Mouse (Mus musculus) spleen, adult 12 weeks (tissue): ENCODE measurements around the gene Anapc11.
"Not testable (repeated sequence)": the region's sequence is repeated elsewhere in the genome, so short reads cannot be mapped to it uniquely, and the experiment has no call there.

Source experiments
- DNase-seq: peaks from one replicate; pipeline ENCODE4 v3.0.0; 2022; ENCODE audit warnings: low spot score

The Anapc11 gene

DNA sequence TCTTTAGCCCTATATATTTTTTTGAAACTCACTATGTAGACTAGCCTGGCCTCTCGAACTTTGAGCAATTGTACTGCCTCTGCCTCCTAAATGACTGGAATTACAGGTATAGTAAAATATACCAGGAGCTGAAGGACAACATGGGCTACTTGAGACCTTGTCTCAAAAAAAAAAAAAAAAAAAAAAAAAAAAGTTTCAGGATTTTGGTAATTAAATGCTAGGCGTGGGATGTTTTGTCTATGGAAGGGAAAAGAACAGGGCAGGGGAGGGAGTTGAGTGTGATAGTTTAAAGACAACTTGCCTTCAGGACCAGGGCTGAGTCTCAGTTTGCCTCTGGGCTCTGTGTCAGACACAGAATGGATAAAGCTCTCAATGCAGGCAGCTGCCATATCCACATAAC lies 23.2 kb upstream of the Anapc11 start:
- DNase-seq = no peak

DNA sequence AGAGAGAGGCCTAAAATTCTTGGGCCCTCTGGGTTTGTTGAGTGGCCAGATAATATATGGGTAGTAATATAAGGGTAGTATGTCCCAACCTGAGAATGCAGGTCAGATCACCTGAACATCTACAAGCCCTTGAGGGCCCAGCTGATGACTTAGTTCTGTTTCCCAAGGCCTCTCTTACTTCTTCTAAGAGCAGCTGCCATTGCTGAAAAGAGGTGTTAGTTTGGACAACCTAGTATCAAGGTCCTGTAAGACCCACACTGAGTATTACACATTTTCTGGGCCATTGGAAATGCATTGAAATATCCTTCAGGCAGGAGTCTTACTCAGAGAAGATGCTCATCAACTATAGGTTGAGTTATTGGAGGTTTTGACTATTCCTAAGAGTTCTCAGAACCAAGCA lies 22.3 kb upstream of the Anapc11 start:
- no peak for DNase-seq

DNA sequence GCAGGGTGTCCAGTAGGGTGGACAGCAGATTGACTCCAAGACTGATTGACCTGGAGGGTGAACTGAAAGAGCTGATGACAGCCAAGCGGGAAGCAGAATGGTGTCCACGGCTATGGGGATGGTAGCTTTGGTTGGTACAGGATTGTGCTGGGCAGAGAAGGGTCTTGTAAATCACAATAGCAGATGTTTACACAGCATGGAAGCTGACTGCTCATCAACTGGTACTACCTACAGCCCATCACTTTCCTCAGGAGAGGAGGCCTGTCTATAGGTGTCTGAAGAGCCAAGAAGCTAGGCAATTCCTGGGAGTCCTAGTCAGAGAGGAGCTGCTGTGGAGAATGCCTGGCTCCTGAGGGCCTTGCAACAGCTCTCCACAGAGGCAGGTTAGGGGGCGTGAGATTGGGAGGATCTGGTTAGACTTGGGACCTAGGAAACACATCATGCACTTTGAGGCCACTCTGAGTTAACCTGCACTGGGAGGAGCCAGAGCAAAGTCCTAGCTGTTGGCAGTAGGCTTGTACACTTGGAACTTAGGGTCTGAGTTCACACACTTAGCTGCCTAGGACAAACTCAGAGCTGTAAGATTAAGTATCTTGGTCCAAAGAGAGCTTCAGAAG lies 21.7 kb upstream of the Anapc11 start:
- no peak for DNase-seq

DNA sequence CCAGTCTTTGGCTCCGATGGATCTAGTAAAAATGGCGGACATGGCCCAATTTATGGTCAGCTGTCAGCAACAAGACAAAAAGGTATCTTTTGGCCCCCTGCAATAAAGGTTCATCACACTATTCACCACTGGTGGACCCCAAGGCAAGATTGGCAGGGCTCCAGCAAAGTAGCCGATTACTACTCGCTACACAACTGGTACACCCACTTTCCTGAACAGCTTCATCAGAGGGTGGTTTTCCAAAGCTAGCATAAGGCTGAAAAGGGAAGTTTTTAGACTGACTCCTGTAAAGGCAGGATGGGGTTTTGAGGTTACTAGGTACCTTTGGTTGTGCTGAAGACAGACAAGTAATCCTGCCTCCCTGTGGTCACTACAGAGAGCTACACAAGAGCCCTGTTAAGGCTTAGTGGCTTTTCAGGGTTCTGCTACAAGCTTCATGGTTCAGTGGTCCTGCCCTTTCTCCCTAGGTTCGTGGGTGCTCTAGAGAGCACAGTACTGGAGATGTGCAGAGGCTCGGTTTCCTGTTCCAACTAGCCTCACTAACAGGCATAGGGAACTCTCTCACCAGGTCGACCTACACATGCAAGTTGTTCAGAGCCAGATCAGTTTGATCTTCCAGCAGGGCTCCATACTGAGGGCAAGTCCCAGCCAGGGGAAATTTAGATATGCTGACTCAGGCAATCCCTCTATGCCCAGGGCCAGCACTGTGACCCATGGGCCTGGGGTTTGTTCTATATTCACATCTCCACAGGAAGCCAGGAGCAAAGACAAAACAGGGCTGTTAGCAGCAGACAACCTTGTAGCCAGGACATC lies 20.8 kb upstream of the Anapc11 start:
- no peak for DNase-seq

DNA sequence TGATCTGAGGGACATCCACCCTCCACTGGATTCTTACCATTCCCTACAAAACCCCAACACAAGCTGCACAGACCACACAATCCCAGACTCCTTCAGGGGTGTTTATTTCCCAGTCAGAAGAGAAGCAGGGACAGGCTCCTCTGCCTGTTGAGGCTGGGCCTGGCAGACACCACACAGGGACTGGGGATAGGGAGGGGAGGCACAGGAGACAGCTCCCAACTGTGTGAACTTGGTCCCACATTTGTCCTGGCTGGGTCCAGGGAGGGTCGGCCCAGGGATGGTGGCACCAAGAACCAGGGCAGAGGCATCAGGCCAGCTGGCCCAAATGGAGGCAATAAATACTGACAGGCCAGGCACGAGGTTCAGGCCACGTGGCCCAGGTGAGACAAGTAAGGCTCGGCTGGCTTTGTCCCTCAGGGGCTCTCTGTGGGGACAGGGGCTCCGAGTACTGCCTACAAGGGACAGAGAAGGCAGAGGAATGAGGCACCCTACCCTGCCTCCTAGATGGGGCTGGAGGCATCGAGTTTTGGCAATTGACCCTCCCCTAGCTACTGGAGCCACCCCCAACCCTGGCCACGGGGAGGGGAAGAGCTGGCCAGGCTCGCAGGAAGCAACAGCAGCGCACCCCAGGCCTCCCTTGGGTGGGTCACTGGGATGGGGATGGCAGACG lies 20.1 kb upstream of the Anapc11 start:
- DNase-seq = no peak

DNA sequence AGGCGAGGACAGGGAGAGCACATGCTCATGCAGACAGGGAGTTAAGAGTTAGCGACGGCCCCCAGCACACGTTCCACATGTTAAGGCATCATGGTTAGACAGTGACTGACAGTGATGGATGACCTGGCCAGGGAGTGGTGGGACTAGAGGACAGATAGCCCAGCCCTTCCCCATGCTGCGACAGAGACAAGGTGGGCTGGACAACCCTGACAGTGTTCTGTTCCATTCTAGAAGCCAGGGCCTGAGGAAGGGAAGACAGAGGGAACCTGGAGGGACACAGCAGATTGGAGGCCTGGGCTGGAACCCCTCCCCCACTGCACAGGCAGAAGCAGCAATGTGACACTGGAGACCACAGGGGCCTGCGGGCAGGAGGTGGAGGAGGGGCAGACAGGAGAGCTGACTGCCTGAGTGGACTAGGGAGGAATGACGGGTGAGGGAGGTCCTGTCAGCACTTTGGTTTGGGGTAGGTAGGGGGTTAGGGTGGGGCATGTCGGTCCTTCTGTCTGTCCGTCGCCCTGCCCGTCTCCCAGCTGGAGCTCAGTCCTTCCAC lies 19.5 kb upstream of the Anapc11 start:
- DNase-seq = no peak

DNA sequence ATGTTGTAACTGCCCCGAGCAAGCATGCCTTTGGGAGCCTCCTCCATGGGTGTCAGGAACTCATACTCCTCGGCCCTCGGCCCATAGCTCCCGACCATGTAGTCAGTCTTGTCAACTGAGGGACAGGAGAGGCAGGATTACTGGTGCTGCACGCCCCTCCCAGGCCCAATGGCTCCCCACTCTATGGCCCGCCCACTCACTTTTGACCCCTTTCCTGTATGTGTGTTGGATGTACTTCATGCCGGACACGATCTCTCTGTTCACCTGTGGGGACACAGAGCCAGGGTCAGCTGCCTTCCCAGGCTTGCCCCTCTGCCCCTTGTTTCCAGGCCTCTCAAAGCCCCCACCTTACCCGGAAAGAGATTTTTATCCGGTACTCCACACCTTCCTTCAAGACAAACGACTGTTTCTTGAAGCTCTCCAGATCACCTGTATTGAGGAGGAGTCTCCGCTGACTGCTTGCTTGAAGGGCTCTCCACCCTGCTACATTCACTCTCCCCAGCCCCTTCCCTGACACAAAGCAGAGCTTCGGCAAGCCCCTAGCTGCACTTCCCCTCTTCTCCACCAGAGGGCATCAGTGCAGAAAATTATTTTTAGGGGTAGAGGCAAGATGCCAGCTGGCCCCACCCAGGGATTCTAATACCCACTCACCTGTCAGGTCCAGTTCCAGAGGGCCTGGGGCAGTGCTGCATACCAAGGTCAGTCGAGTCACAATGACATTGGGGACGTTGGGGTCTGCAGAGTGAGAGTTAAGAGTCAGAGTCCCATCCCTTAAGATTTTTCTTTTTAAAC lies 18.7 kb upstream of the Anapc11 start:
- peak; percentile 73 for DNase-seq

DNA sequence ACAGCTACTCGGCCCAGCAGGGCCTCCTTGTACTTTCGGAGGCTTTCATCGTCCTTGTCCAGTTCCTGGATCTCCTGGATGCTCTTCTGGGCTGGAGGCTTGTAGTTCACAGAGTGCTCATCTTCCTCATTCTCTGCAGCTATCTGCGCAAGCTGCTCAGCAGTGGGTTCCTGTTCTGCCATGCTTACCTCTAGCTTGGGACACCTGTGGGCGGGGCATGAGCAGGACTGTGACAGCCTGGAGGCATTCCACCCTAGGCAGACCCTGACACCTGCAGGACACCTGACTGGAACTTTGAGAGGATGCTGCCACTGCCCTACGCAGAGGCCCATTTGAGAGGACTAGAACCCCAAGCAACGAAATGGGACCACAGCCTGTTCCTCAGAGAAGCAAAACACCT lies 18.0 kb upstream of the Anapc11 start:
- DNase-seq = no peak

DNA sequence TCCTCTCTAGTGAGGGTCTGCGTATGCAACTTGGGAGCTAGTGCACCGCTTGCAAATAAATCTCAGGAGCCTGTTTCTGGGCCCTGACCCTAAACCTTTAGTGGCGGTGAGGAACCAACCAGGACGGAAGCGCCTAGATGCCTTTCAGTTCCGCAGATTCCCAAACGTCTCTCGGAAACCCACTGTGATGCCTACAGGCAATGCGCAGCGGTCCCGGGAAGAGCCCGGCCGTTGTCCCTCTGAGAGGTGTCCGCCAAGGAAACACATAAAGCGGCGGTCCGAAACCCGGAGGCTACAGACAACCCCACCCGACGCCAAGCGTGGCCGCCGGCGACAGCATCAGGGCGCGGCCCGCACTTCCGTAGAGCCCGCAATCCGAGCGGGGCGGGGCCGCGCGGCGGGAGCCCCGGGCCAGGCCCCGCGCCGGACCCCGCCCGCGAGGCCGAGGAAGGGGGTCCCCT lies 17.3 kb upstream of the Anapc11 start:
- peak; percentile 51 for DNase-seq

DNA sequence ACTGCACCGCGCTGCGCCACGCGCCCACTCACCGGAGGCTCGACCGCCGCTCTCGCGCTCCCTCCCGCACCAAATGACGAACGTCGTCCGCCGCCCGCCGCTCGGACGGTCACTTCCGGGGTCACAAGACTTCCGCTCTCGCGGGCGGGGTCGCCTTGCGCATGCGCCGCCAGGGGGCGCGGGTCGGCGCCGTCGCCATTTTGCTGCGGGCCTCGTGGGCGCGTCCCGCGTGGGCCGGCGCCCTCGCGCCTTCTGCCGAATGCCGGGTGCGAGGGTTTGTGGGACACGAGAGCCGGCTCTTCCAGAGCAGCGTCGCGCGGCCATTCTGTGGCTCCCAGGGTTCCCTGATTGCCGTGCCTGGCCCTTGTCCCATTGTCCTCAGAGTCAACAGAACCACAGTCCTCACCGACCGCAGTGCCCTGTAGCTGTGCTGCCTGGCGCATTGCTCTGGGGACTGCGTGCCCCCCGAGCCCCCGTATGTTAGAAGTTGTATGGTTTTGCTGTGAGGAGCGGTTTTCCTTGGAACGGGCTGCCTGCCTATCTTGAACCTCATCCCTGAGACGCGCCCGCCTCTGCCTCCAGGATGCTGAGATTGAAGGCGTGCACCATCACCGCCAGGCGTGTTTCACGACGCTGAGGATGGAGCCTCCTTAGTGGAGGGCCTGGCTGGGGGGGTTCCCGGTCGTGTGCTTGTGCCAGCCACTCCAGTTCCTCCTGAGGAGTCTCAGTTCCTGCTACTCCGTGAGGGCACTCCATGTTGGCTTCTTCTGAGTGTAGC lies 16.5 kb upstream of the Anapc11 start, which contains the start of gene Arhgdia:
Gene Arhgdia, minus strand, starts transcription at position 135 of the 778 bp plus-strand sequence.
- DNase-seq = peak; percentile 83

DNA sequence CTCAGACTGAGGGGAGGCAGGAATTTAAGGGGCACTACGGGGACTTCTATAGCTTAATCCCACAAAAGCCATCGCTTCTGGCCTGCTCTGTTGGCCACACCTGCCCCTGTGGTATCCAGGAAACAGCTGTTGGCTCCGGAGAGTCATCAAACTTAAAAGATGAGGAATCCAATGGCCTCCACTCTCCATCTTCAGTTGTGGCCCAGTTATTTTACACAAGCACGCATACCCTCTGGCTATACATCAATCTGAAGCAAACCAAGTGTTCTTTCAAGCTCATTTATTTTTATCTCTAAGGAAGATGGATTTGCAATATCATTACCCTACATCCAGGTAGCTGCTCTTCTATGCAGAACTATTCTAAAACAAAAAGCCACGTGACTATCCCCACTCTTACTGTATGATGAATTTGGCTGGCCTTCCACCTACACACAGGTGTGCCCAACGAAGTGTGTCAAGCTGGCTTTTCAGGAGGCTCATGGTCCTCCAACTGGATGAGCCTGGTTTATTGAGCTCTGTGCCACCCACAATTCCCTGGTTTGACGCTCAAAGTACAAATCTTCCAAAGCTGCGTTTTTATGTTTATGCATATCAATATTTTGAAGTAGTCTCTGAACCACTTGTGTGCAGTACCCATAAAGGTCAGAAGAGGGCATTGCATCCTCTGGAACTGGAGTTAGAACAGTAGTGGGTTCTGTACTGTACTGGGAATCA lies 15.8 kb upstream of the Anapc11 start:
- peak; percentile 43 for DNase-seq

DNA sequence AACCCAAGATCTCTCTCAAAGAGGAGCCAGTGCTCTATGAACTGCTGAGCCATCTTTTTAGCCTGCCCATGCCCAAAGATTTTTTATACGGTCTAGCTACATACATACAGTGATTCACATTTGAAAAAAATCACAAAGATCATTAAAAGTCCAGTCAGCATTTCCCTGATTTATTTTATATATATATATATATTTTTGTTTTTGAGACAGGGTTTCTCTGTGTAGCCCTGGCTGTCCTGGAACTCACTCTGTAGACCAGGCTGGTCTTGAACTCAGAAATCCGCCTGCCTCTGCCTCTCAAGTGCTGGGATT lies 15.3 kb upstream of the Anapc11 start:
- not testable (repeated sequence) for DNase-seq

DNA sequence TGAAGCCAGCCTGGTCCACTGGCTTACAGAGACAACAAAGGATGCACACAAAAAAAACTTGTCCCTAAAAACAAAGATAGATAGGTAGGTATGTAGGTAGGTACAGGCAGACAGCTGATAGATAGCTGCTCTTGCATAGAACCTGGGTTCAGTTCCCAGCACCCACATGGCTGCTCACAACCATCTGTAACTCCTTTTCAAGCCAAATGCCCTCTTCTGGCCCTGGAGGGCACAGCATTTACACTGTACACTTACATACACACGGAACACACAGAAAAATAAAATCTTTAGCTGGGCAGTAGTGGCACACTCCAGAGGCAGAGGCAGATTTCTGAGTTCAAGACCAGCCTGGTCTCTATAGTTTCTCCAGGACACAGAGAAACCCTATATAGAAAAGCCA lies 14.3 kb upstream of the Anapc11 start:
- no peak for DNase-seq

DNA sequence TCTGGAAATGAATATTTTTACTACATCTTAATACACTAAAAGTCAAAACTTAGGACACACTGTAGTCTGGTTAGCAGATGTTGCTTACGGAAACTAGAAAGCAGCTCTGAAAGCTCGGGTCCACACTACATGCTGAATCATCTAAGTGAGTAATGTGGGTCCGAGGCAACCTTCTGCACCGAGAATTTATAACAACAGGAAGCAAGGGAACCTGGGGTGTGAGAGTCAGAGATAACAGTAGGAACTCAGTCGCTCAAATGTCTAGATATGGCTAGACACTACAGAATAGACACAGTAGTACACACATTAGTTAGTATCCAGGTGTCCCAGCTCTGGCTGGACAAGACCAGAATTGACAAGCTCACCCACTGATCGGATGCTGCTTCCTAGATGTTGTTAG lies 9.7 kb upstream of the Anapc11 start:
- no peak for DNase-seq

DNA sequence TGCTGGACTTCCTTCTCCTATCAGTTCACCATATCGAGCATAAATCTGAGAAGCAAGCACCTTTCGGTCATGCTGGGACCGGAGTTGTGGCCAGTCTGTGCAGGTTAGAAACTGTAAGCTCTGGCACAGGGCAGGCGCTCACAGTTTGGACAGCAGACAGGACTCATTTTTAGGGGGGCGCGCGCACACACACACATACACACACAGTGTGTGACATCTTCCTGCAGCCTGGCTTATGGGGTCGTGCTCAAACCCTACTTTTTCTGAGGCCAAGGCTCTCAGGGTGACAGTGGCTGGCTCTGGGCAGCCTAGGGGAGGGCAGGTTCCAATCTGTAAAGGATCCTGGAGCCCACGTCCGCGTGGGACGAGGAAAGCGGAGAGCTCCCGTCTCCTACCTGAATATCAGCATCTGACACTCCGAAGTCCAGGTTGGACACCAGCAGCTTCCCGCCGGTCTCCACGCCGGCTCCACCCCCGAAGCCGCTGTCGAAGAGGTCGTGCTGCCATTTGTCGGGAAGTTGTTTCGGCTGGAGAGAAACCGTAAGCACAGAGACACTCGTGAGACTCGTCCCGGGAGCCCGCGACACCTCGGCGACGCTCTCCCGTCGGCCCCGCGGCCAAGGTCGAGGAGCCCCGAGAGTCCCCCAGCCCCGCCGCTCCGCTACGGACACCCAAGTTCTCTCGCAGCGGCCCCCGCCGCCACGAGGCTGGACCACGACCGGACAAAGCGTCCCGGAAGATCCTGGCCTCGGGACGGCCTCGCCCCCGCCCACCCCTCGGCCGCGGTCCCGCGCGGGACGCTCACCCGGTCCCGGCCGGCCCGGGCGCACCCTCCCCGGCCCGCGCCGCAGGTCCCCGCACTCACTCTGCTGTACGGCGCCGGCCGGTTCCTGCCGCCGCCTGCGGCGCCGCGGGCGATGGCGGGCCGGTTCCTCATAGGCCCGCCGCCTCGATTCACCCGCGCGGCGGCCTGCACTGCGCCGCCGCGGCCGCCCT lies 683 bp upstream of the Anapc11 start:
- no peak for DNase-seq

DNA sequence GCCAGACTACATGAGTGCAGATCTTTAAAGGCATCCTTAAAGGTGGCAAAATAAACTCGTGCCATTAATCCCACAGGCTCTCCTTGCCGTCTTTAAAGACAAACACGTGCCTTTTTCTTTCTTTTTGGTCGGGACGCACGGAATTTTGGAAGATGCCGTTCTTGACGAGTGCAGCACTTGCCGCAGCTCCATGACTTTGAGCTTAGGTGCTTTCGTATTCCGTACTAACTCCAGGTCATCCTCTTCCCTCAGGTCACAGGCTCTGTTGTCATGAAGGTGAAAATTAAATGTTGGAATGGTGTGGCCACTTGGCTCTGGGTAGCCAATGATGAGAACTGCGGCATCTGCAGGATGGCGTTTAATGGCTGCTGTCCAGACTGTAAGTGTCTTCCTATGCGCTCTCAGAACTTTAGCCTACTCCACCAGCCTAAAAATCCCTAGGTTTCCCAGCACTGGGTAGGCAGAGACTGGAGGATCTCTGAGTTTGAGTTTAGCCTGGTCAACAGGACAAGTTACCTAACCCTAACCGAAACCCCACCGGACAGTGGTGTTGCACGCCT lies 849 bp downstream of the Anapc11 start:
- no peak for DNase-seq

DNA sequence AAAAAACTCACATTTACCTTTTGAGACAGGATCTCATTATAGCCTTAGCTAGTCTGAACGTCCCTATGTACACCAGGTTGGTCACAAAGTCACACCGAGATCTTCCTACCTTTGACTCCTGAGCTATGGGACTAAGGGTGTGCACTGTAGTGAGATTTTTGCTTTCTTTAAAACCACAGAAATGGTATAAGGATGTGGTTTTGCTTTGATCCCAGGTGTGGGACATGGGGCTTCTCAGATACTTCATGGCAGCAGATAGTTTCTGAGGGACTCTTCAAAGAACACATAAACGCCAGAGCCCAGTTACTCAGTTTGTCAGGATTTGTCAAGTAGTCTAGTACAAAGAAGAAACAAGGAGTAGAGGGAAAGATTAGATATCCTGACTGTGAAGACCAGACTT lies 2.5 kb downstream of the Anapc11 start:
- DNase-seq = no peak

DNA sequence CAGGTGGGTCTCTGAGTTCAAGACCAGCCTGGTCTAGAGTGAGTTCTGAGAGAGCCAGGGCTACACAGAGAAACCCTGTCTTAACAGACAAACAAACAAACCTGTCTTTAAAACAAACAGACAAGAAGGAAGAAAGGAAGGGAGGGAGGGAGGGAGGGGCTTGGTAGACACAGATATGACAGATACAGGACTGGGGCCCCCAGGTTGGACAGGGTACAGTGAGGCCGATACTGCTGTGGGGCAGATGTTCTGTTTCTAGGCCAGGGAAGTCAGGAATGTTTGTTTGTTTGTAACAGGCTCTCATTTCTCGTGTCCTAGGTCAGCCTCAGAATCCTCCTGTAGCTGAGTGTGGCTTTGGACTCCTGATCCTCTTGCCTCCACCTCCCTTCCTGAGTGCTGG lies 5.3 kb downstream of the Anapc11 start:
- DNase-seq = no peak

DNA sequence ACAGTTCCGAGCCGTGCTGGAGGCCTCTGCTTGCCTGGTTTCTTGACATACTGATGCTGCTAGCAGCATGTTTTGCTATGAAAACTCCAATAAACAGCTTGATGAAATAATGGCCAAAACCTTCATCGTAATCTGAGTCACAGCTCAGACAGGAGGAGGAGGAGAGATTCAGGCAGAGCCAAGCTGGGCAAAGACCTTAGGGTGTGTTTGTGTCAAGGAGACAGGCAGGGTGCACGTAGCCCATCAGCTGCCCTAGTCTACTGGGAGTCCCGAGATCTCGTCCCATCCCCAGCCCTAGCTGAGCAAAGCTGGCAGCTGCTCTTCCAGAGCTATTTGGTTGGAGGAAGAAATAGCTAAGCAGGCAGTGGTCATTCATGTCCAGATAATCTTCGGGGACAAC lies 7.4 kb downstream of the Anapc11 start:
- no peak for DNase-seq
